Mouse (Mus musculus) kidney, adult 2 months (tissue): ENCODE measurements around the gene Tnip2.

Source experiments
- CTCF ChIP-seq: fragments of 200-500 bp; conservative IDR thresholded peaks from 2 replicates; pipeline ENCODE4 v1.5.1; 2011; ENCODE audit warnings: low read depth, mild to moderate bottlenecking, control low read depth, low read length, moderate library complexity, mixed read lengths; ENCODE audit not compliant: insufficient read depth, insufficient read length
- POLR2A ChIP-seq: fragments of 200-500 bp; IDR thresholded peaks from one replicate; pipeline ENCODE4 v1.6.1; 2011; ENCODE audit warnings: low read depth, low read length, control low read depth

DNA sequence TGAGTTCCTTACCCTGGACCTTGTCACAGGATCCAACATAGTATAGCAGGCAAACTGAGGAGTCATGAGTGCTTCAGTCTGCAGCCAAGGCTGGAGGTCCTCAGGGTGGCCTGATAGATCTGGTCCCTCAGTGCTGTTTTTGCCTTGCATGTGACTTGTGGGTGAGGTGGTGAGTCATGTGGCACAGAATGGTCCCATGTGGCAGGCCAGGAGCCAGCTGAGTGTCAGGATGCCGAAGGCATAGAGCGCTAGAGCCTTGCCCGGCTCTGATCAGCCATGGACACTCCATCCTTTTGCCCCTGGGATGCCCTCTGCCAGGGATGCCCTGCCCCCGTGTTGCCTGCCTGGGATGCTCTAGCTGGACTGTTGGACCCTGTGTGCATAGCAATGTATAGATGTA, 38.0 kb upstream of the Tnip2 start:
- TF ChIP-seq POLR2A: no peak
- no peak for TF ChIP-seq CTCF
